In genomic region chr6:39724542-39724865, GRCm38 (mm10) we compare ENCODE assay signal across 8 mouse cellular contexts. TPM values are rescaled to one million over a fixed set of nuclear protein-coding genes. Genes with fewer than 3 reads are reported as not detected.
DNase-seq lines count a peak whose midpoint lies in the region; ATAC-seq and TF ChIP-seq lines count a peak whose summit lies in the region.

No protein-coding gene starts in this region.

- H3K9ac ChIP-seq in embryonic facial prominence, embryonic 13.5 days: peak overlapping the region; percentile 94
- peak overlapping the region; percentile 81 for H3K9ac ChIP-seq in intestine, embryonic 14.5 days (ENCODE audit: low read length)
- H3K9ac ChIP-seq in midbrain, embryonic 15.5 days: peak overlapping the region; percentile 97

- peaks cover 45% of the 10 kb centered on the region for H3K79me2 ChIP-seq in C2C12 (ENCODE audit: control insufficient read depth, insufficient read depth)

- no peaks in the 10 kb centered on the region for H3K27me3 ChIP-seq in C2C12 (ENCODE audit: control insufficient read depth, insufficient read depth, insufficient read length)
- no peaks in the 10 kb centered on the region for H3K27me3 ChIP-seq in embryonic facial prominence, embryonic 13.5 days
- no peaks in the 10 kb centered on the region for H3K27me3 ChIP-seq in intestine, embryonic 14.5 days (replicated peaks; ENCODE audit: control insufficient read depth, insufficient read depth, low read length)
- H3K27me3 ChIP-seq in midbrain, embryonic 15.5 days (replicated peaks): no peaks in the 10 kb centered on the region

- peaks cover 19% of the 10 kb centered on the region for H3K4me1 ChIP-seq in embryonic facial prominence, embryonic 13.5 days
- H3K4me1 ChIP-seq in intestine, embryonic 14.5 days (replicated peaks; ENCODE audit: control insufficient read depth, insufficient read depth, low read length): peaks cover 20% of the 10 kb centered on the region
- peaks cover 27% of the 10 kb centered on the region for H3K4me1 ChIP-seq in midbrain, embryonic 15.5 days

- TF ChIP-seq CTCF in C2C12 (IDR thresholded peaks at IDR 0.05; ENCODE audit: control insufficient read depth, insufficient read depth, insufficient read length): no peak

- WGBS in embryonic facial prominence, embryonic 13.5 days: 0% methylated on average over 12 of the region's 12 CpGs
- WGBS in intestine, embryonic 14.5 days: 1% methylated on average over 12 of the region's 12 CpGs
- 0% methylated on average over 12 of the region's 12 CpGs for WGBS in midbrain, embryonic 15.5 days

- peak overlapping the region; percentile 96 for H3K27ac ChIP-seq in embryonic facial prominence, embryonic 13.5 days
- H3K27ac ChIP-seq in intestine, embryonic 14.5 days (ENCODE audit: low read depth): peak overlapping the region; percentile 94
- peak overlapping the region; percentile 98 for H3K27ac ChIP-seq in midbrain, embryonic 15.5 days

- peak; percentile 42 for ATAC-seq in frontal cortex, adult (ENCODE audit: low TSS enrichment)
- no peak for ATAC-seq in embryonic facial prominence, embryonic 13.5 days (ENCODE audit: insufficient number of reproducible peaks, insufficient read depth, low FRiP score, low TSS enrichment, low read depth)
- peak; percentile 45; the same call in 1 of the 2 replicates for ATAC-seq in intestine, embryonic 14.5 days (replicated peaks; ENCODE audit: low FRiP score, low TSS enrichment, low read depth)
- peak; percentile 75 for ATAC-seq in midbrain, embryonic 15.5 days (replicated peaks)

- peak overlapping the region; percentile 76 for H3K4me3 ChIP-seq in C2C12 (ENCODE audit: insufficient read depth, poor library complexity, severe bottlenecking)
- peak overlapping the region; percentile 72 for H3K4me3 ChIP-seq in embryonic facial prominence, embryonic 13.5 days
- peak overlapping the region; percentile 89 for H3K4me3 ChIP-seq in intestine, embryonic 14.5 days (ENCODE audit: low read depth, low read length)
- peak overlapping the region; percentile 94 for H3K4me3 ChIP-seq in midbrain, embryonic 15.5 days

- no peaks in the 10 kb centered on the region for H3K36me3 ChIP-seq in C2C12 (ENCODE audit: control insufficient read depth, insufficient read depth)
- H3K36me3 ChIP-seq in embryonic facial prominence, embryonic 13.5 days: no peaks in the 10 kb centered on the region
- no peaks in the 10 kb centered on the region for H3K36me3 ChIP-seq in intestine, embryonic 14.5 days (ENCODE audit: control insufficient read depth, insufficient read depth, low read length)
- no peaks in the 10 kb centered on the region for H3K36me3 ChIP-seq in midbrain, embryonic 15.5 days (replicated peaks)

- no peaks in the 10 kb centered on the region for H3K9me3 ChIP-seq in embryonic facial prominence, embryonic 13.5 days
- H3K9me3 ChIP-seq in intestine, embryonic 14.5 days (ENCODE audit: control insufficient read depth, low read length): no peaks in the 10 kb centered on the region
- no peaks in the 10 kb centered on the region for H3K9me3 ChIP-seq in midbrain, embryonic 15.5 days

- peaks cover 27% of the 10 kb centered on the region for H3K79me3 ChIP-seq in C2C12 (ENCODE audit: low read depth)

- peak overlapping the region; percentile 85 for H3K4me2 ChIP-seq in embryonic facial prominence, embryonic 13.5 days
- H3K4me2 ChIP-seq in intestine, embryonic 14.5 days (ENCODE audit: low read length): peak overlapping the region; percentile 95
- H3K4me2 ChIP-seq in midbrain, embryonic 15.5 days: peak overlapping the region; percentile 76

- no peak for DNase-seq in frontal cortex, postnatal 36 days (ENCODE audit: low spot score in 2 of 2)
- no peak for DNase-seq in intestine, embryonic 14.5 days (ENCODE audit: low spot score)
- DNase-seq in spleen, adult 18-20 months: no peak
- no peak for DNase-seq in right cerebral cortex, postnatal 14 days

- peak overlapping the region; percentile 64 for H3ac ChIP-seq in C2C12 (ENCODE audit: control insufficient read depth, insufficient read length, low read depth)

TF ChIP-seq in C2C12, 6 proteins besides CTCF, POLR2A, EP300 and RAD21:
- TF ChIP-seq MAX (IDR thresholded peaks at IDR 0.05) (no peak), MYOG (IDR thresholded peaks at IDR 0.05; ENCODE audit: control insufficient read depth, extremely low read depth, insufficient read length) (no peak), CEBPB (IDR thresholded peaks at IDR 0.05; ENCODE audit: low read depth) (no peak), FOSL1 (IDR thresholded peaks at IDR 0.05; ENCODE audit: insufficient read depth, low read length, poor library complexity, severe bottlenecking) (no peak), MYOD1 (IDR thresholded peaks at IDR 0.05; ENCODE audit: control insufficient read depth, insufficient read length, low read depth) (no peak)

RNA-seq across cellular contexts. Expression of gene Braf, which starts 0.8 kb away (rescaled TPM):
- polyA plus RNA-seq in C2C12 (2012; fragmentation: generic; extraction: Trizol): 2.2 TPM
- 17.6 and 18.9 TPM in 2 replicates for polyA plus RNA-seq in embryonic facial prominence, embryonic 13.5 days (2015; fragmentation: Nextera tagmentation; extraction: Ambion mirVana)
- polyA plus RNA-seq in intestine, embryonic 14.5 days (2014; fragmentation: Nextera tagmentation; extraction: Ambion mirVana): 14.7 and 16.1 TPM in 2 replicates
- 23.7 and 26.3 TPM in 2 replicates for polyA plus RNA-seq in midbrain, embryonic 15.5 days (2015; fragmentation: Nextera tagmentation; extraction: Ambion mirVana)
